Mouse (Mus musculus) liver, adult 2 months (tissue): ENCODE measurements around the gene Sap30bp. TPM values are rescaled to one million over a fixed set of nuclear protein-coding genes. Genes with fewer than 3 reads are reported as not detected.

Source experiments
- DNase-seq: peaks from one replicate; pipeline ENCODE4 v3.0.0-alpha.2; 2011; ENCODE audit warnings: low read depth, low spot score; ENCODE audit errors: extremely low read depth
- H3K27ac ChIP-seq: fragments of 200-500 bp; replicated peaks from 2 replicates; pipeline ENCODE4 v1.5.1; 2012; ENCODE audit warnings: low read depth, mild to moderate bottlenecking, control low read depth, inconsistent platforms, low read length; ENCODE audit not compliant: insufficient read depth
- H3K27me3 ChIP-seq: fragments of 200-500 bp; 2 replicates; pipeline ENCODE4 v1.6.1; 2012; ENCODE audit warnings: mild to moderate bottlenecking, moderate library complexity, low read length, inconsistent platforms; ENCODE audit not compliant: control insufficient read depth, insufficient read depth
- H3K36me3 ChIP-seq: fragments of 200-500 bp; 2 replicates; pipeline ENCODE4 v1.6.1; 2012; ENCODE audit warnings: low read length, inconsistent platforms; ENCODE audit not compliant: control insufficient read depth, insufficient read depth
- H3K4me1 ChIP-seq: fragments of 200-500 bp; 2 replicates; pipeline ENCODE4 v1.6.1; 2011; ENCODE audit warnings: low read length; ENCODE audit not compliant: control insufficient read depth, insufficient read depth
- H3K4me3 ChIP-seq: fragments of 200-500 bp; 2 replicates; pipeline ENCODE4 v1.5.1; 2011; ENCODE audit warnings: low read depth, mild to moderate bottlenecking, control low read depth, low read length, moderate library complexity; ENCODE audit not compliant: insufficient read depth
- H3K79me2 ChIP-seq: fragments of 200-500 bp; 2 replicates; pipeline ENCODE4 v1.6.1; 2012; ENCODE audit warnings: inconsistent platforms, mild to moderate bottlenecking, low read length, moderate library complexity; ENCODE audit not compliant: control insufficient read depth, insufficient read depth
- H3K9ac ChIP-seq: fragments of 200-500 bp; 2 replicates; pipeline ENCODE4 v1.6.1; 2012; ENCODE audit warnings: low read depth, mild to moderate bottlenecking, control low read depth, inconsistent platforms, low read length
- CTCF ChIP-seq: fragments of 200-500 bp; IDR thresholded peaks from 2 replicates; pipeline ENCODE4 v1.5.1; 2011; ENCODE audit warnings: low read depth, low read length, control low read depth
- POLR2A ChIP-seq: fragments of 200-500 bp; IDR thresholded peaks from 2 replicates; pipeline ENCODE4 v1.6.1; 2011; ENCODE audit warnings: low read length, control low read depth; ENCODE audit not compliant: insufficient read depth; ENCODE audit errors: extremely low read depth
- WGBS: fragments of 180-500 bp; shearing (Covaris S2); methylation state at CpG from one replicate; pipeline ENCODE4 v1.1.7; 2018; 5-methylcytosine and 5-hydroxymethylcytosine counted together
- polyA plus RNA-seq: library from polyadenylated mRNA; depleted of rRNA; stranded (reverse); fragments of >200 nt; gene quantifications from 2 replicates; pipeline ENCODE4 v1.2.3, GENCODE M21; 2012
- total RNA-seq: library from RNA; depleted of rRNA; stranded (reverse); fragments of >200 nt; gene quantifications from 2 replicates; pipeline ENCODE4 v1.2.3, GENCODE M21; 2014

Sap30bp gene
- total and polyA plus RNA-seq, 2 experiments, result 12.7 to 16.0 TPM

DNA sequence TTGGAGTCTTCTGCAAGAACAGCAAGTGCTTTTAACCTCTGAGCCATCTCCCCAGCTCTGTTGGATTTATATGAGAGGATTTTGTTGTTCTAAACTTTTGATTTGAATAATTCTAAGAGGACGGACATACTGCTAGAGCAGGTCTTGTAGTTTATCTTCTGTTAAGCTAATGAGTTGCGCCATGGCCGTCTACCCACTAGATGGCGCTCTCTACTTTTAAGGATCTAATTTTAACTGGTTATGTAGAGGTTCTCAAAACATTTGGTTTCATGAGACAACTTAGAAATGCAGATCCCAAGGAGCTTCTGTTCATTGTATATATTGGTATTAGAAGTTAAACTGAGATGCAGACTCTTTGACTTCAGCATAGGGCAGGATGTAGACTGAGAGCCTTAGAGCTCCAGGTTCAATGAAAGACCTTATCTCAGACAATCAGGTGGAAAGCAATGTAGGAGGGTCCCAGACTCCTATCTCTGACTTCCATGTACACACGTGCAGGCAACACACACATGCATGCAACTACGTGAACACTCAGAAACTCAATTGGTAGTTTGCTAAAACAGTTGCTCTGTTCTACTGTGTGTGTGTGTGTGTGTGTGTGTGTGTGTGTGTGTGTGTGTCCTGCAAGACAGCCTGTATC, 6.7 kb downstream of the Sap30bp start:
- TF ChIP-seq POLR2A, result no peak
- TF ChIP-seq CTCF, result peak; percentile 31; the same call in 1 of the 2 replicates
- Histone ChIP-seq H3K4me1 (no peaks in the 10 kb centered on the region; the same call in 1 of the 2 replicates), H3K4me3 (no peak overlapping the region), H3K27me3 (no peaks in the 10 kb centered on the region), H3K36me3 (peaks cover 21% of the 10 kb centered on the region), H3K79me2 (no peaks in the 10 kb centered on the region), H3K27ac (no peak overlapping the region), H3K9ac (no peak overlapping the region)
- 37% methylated on average over 6 of the region's 6 CpGs for WGBS
- peak; percentile 39 for DNase-seq

GRCm38 (mm10) chr11:115941980-115942379, 8.9 kb downstream of the Sap30bp start:
- H3K4me1 ChIP-seq, result no peaks in the 10 kb centered on the region
- WGBS, result 86% methylated on average over 7 of the region's 7 CpGs
- H3K36me3 ChIP-seq, result peaks cover 15% of the 10 kb centered on the region

GRCm38 (mm10) chr11:115945247-115945646, 12.2 kb downstream of the Sap30bp start:
- TF ChIP-seq POLR2A, result no peak
- TF ChIP-seq CTCF, result no peak
- 92% methylated on average over 8 of the region's 8 CpGs for WGBS
- no peak overlapping the region for H3K27ac ChIP-seq
- no peaks in the 10 kb centered on the region for H3K4me1 ChIP-seq
- no peaks in the 10 kb centered on the region for H3K27me3 ChIP-seq
- no peak for DNase-seq
- H3K79me2 ChIP-seq, result no peaks in the 10 kb centered on the region
- no peak overlapping the region for H3K9ac ChIP-seq
- no peak overlapping the region for H3K4me3 ChIP-seq
- peaks cover 5% of the 10 kb centered on the region; the same call in 1 of the 2 replicates for H3K36me3 ChIP-seq

More at GRCm38 (mm10) chr11:115941980-115942379, 8.9 kb downstream of the Sap30bp start:
- TF ChIP-seq POLR2A (no peak), CTCF (no peak)
- Histone ChIP-seq H3K27me3 (no peaks in the 10 kb centered on the region), H3K4me3 (no peak overlapping the region), H3K27ac (no peak overlapping the region), H3K79me2 (no peaks in the 10 kb centered on the region), H3K9ac (no peak overlapping the region)
- no peak for DNase-seq

GRCm38 (mm10) chr11:115946221-115946828, 13.2 kb downstream of the Sap30bp start:
- no peak for DNase-seq
- TF ChIP-seq POLR2A, result no peak
- TF ChIP-seq CTCF, result no peak
- Histone ChIP-seq H3K36me3 (peaks cover 5% of the 10 kb centered on the region; the same call in 1 of the 2 replicates), H3K4me1 (no peaks in the 10 kb centered on the region), H3K27me3 (no peaks in the 10 kb centered on the region), H3K79me2 (no peaks in the 10 kb centered on the region), H3K4me3 (no peak overlapping the region), H3K9ac (no peak overlapping the region), H3K27ac (no peak overlapping the region)
- WGBS, result 85% methylated on average over 9 of the region's 9 CpGs

DNA sequence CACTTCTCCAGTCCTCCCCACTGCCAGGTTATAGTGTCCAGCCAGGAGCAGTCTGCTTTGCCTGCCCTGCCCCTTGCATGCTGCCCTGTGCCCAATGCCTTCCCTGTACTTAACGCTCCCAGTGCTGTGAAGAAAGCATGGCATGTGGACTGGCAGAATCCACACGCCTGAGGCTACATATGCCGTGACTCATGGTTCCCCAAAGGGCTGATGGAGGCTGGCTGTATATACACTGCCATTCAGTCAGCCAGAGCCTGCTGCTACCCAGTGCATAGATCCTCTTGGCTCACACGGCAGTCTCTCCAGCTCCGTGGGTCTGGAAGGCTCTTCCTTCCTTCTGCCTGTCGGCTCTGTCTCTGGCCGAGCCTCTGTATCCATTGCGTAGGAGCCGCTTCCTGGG, 15.2 kb downstream of the Sap30bp start:
- 92% methylated on average over 9 of the region's 9 CpGs for WGBS
- Histone ChIP-seq H3K36me3 (peaks cover 5% of the 10 kb centered on the region; the same call in 1 of the 2 replicates), H3K27ac (no peak overlapping the region), H3K79me2 (no peaks in the 10 kb centered on the region), H3K4me1 (no peaks in the 10 kb centered on the region), H3K27me3 (no peaks in the 10 kb centered on the region), H3K9ac (no peak overlapping the region), H3K4me3 (no peak overlapping the region)
- TF ChIP-seq CTCF (no peak), POLR2A (no peak)
- no peak for DNase-seq

DNA sequence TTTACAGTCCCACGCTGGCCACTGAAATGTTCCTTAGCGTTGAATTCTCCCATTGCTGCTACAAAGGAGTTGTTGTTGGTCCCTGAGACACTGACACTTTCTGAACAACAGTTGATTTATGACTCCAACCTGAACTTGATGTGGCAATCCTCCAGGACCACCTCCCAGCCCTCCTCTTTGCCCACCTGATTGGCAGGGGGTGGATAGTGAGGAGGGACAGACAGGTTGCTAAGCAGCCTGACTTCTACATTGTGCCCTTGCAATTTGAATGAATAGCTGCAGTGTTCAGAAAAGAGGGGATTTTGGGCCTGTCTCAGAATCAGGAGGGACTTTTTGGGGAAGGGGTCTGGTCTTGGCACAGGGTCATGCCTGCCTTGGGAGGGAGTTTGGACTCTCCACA, 17.6 kb downstream of the Sap30bp start:
- no peak for DNase-seq
- no peak for TF ChIP-seq POLR2A
- TF ChIP-seq CTCF, result no peak
- no peak overlapping the region for H3K4me3 ChIP-seq
- no peaks in the 10 kb centered on the region for H3K79me2 ChIP-seq
- H3K27me3 ChIP-seq, result no peaks in the 10 kb centered on the region
- no peak overlapping the region for H3K9ac ChIP-seq
- 99% methylated on average over 2 of the region's 2 CpGs for WGBS
- no peak overlapping the region for H3K27ac ChIP-seq
- peaks cover 5% of the 10 kb centered on the region; the same call in 1 of the 2 replicates for H3K36me3 ChIP-seq
- H3K4me1 ChIP-seq, result no peaks in the 10 kb centered on the region
